Mouse (Mus musculus): ENCODE results near the gene Fscn1. TPM values are rescaled to one million over a fixed set of nuclear protein-coding genes. Genes with fewer than 3 reads are reported as not detected.

Gene Fscn1
- polyA plus RNA-seq, 1 experiment from 2014 or later = 605 TPM

GRCm38 (mm10) chr5:143000654-143001500 is 40.7 kb downstream of the Fscn1 start:
- 59% methylated on average over 9 of the region's 9 CpGs for WGBS
- H3K4me2 ChIP-seq = no peak overlapping the region
- no peak overlapping the region for H3K4me3 ChIP-seq (ENCODE audit: low read depth, low read length)
- H3K27me3 ChIP-seq (ENCODE audit: control insufficient read depth, insufficient read depth, low read length) = no peaks in the 10 kb centered on the region
- H3K9ac ChIP-seq (ENCODE audit: low read length) = no peak overlapping the region; the same call in 1 of the 2 replicates
- H3K4me1 ChIP-seq (ENCODE audit: control insufficient read depth, insufficient read depth, low read length) = 0 out of 2 replicates have a peak, but pooled peaks cover 2% of the 10 kb centered on the region
- no peaks in the 10 kb centered on the region for H3K9me3 ChIP-seq (ENCODE audit: control insufficient read depth, low read length)
- peaks cover 4% of the 10 kb centered on the region; the same call in 1 of the 2 replicates for H3K36me3 ChIP-seq (ENCODE audit: control insufficient read depth, insufficient read depth, low read length)
- peak; percentile 54; the same call in 1 of the 2 replicates for ATAC-seq (ENCODE audit: low FRiP score)
- peak overlapping the region; percentile 12 for H3K27ac ChIP-seq (ENCODE audit: low read depth, low read length)
- peak; percentile 88 for DNase-seq (ENCODE audit: low spot score, missing footprints)

GRCm38 (mm10) chr5:143009383-143009782 is 49.2 kb downstream of the Fscn1 start:
- Histone ChIP-seq H3K27me3 (ENCODE audit: control insufficient read depth, insufficient read depth, low read length) (no peaks in the 10 kb centered on the region), H3K9me3 (ENCODE audit: control insufficient read depth, low read length) (no peaks in the 10 kb centered on the region), H3K4me2 (no peak overlapping the region), H3K27ac (ENCODE audit: low read depth, low read length) (peak overlapping the region; percentile 20; the same call in 1 of the 2 replicates), H3K9ac (ENCODE audit: low read length) (no peak overlapping the region), H3K4me1 (ENCODE audit: control insufficient read depth, insufficient read depth, low read length) (no peaks in the 10 kb centered on the region), H3K4me3 (ENCODE audit: low read depth, low read length) (no peak overlapping the region), H3K36me3 (ENCODE audit: control insufficient read depth, insufficient read depth, low read length) (peaks cover 11% of the 10 kb centered on the region)
- WGBS = 78% methylated on average over 10 of the region's 11 CpGs
- DNase-seq (ENCODE audit: low spot score, missing footprints) = no peak
- no peak for ATAC-seq (ENCODE audit: low FRiP score)

GRCm38 (mm10) chr5:143017401-143017800 is 57.3 kb downstream of the Fscn1 start:
- Histone ChIP-seq H3K9me3 (ENCODE audit: control insufficient read depth, low read length) (no peaks in the 10 kb centered on the region), H3K27ac (ENCODE audit: low read depth, low read length) (no peak overlapping the region), H3K27me3 (ENCODE audit: control insufficient read depth, insufficient read depth, low read length) (no peaks in the 10 kb centered on the region), H3K4me3 (ENCODE audit: low read depth, low read length) (no peak overlapping the region), H3K36me3 (ENCODE audit: control insufficient read depth, insufficient read depth, low read length) (peaks cover 10% of the 10 kb centered on the region), H3K4me1 (ENCODE audit: control insufficient read depth, insufficient read depth, low read length) (no peaks in the 10 kb centered on the region), H3K4me2 (no peak overlapping the region), H3K9ac (ENCODE audit: low read length) (no peak overlapping the region)
- DNase-seq (ENCODE audit: low spot score, missing footprints) (no peak), ATAC-seq (ENCODE audit: low FRiP score) (no peak)
- WGBS = 89% methylated on average over 5 of the region's 5 CpGs

Other genes starting within 250 kb of the Fscn1 start
- gene Tnrc18, start 142.7 kb upstream of the Fscn1 start, polyA plus RNA-seq (2014; fragmentation: Nextera tagmentation; extraction: Ambion mirVana) = 26.9 and 27.4 TPM in 2 replicates
- gene Fbxl18, start 64.9 kb upstream of the Fscn1 start, polyA plus RNA-seq (2014; fragmentation: Nextera tagmentation; extraction: Ambion mirVana) = 10.5 and 11.8 TPM in 2 replicates
- gene Actb, start 53.6 kb upstream of the Fscn1 start, polyA plus RNA-seq (2014; fragmentation: Nextera tagmentation; extraction: Ambion mirVana) = 14,142 and 15,094 TPM in 2 replicates
- 29.2 and 29.4 TPM in 2 replicates for gene Rnf216, start 152.7 kb downstream of the Fscn1 start, polyA plus RNA-seq (2014; fragmentation: Nextera tagmentation; extraction: Ambion mirVana)
- gene Olfr718-ps1, start 187.2 kb downstream of the Fscn1 start, polyA plus RNA-seq (2014; fragmentation: Nextera tagmentation; extraction: Ambion mirVana) = not detected in 2 replicates
- 10.8 and 11.9 TPM in 2 replicates for gene Rbak, start 220.4 kb downstream of the Fscn1 start, polyA plus RNA-seq (2014; fragmentation: Nextera tagmentation; extraction: Ambion mirVana)
- not detected in 2 replicates for gene Spdye4b, start 220.7 kb downstream of the Fscn1 start, polyA plus RNA-seq (2014; fragmentation: Nextera tagmentation; extraction: Ambion mirVana)